Mouse (Mus musculus): ENCODE results near the gene Lnx2. TPM values are rescaled to one million over a fixed set of nuclear protein-coding genes. Genes with fewer than 3 reads are reported as not detected.

Lnx2 gene
- polyA plus RNA-seq, 1 experiment from 2014 or later, result 12.4 TPM

- Histone ChIP-seq H3K4me2 (ENCODE audit: low read length) (no peak overlapping the region), H3K27ac (no peak overlapping the region), H3K36me3 (ENCODE audit: insufficient read depth, low read length) (no peaks in the 10 kb centered on the region), H3K4me1 (replicated peaks; ENCODE audit: insufficient read depth, low read length) (0 out of 2 replicates have a peak, but pooled peaks cover 3% of the 10 kb centered on the region), H3K9me3 (replicated peaks; ENCODE audit: low read length) (no peaks in the 10 kb centered on the region), H3K9ac (ENCODE audit: low read depth, low read length) (no peak overlapping the region), H3K27me3 (ENCODE audit: insufficient read depth, low read length) (no peaks in the 10 kb centered on the region), H3K4me3 (replicated peaks; ENCODE audit: low read depth, low read length) (no peak overlapping the region)
- TF ChIP-seq CTCF (IDR thresholded peaks at IDR 0.05; ENCODE audit: low read depth), result no peak
- WGBS, result 83% methylated on average over 9 of the region's 9 CpGs
- no peak for ATAC-seq (replicated peaks; ENCODE audit: low FRiP score, low read depth)
- DNase-seq (ENCODE audit: low spot score), result no peak
These were observed 9.0 kb upstream of the Lnx2 start for GRCm38 (mm10) chr5:147085201-147085894.

DNA sequence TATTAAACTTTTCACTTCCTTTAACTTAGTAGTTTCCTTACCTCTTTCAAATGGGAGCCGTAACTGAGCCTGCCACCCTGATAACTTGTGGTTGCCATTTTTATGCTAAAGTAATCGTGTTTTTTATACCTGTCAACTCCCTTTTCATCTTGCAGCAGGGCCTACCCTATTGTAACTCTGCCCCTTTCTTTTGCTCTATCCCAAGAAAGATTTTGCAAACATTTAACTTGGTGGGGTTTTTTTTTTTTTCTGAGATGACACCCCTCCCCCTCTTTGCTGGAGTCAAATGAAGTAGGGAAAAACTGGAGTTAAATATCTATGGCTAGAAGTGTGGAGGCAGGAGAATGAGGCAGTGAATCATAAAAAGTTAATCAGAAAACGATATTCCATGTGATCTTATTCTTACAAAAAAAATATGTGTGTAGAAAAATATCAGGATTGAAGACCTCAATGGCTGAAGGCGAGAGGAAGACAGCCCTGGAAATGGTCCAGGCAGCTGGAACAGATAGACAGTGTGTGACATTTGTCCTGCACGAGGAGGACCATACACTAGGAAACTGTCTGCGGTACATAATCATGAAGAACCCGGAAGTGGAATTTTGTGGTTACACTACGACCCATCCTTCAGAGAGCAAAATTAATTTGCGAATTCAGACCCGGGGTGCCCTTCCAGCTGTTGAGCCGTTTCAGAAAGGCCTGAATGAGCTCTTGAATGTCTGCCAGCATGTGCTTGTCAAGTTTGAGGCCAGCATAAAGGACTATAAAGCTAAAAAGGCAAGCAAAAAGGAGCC lies 1.9 kb upstream of the Lnx2 start:
- Histone ChIP-seq H3K36me3 (ENCODE audit: insufficient read depth, low read length) (no peaks in the 10 kb centered on the region), H3K9ac (ENCODE audit: low read depth, low read length) (peak overlapping the region; percentile 70), H3K9me3 (replicated peaks; ENCODE audit: low read length) (no peaks in the 10 kb centered on the region), H3K27me3 (ENCODE audit: insufficient read depth, low read length) (no peaks in the 10 kb centered on the region), H3K27ac (peak overlapping the region; percentile 91), H3K4me3 (replicated peaks; ENCODE audit: low read depth, low read length) (peak overlapping the region; percentile 79), H3K4me1 (replicated peaks; ENCODE audit: insufficient read depth, low read length) (peaks cover 11% of the 10 kb centered on the region), H3K4me2 (ENCODE audit: low read length) (peak overlapping the region; percentile 90)
- no peak for TF ChIP-seq CTCF (IDR thresholded peaks at IDR 0.05; ENCODE audit: low read depth)
- no peak for ATAC-seq (replicated peaks; ENCODE audit: low FRiP score, low read depth)
- 39% methylated on average over 11 of the region's 11 CpGs for WGBS
- DNase-seq (ENCODE audit: low spot score), result peak; percentile 65

DNA sequence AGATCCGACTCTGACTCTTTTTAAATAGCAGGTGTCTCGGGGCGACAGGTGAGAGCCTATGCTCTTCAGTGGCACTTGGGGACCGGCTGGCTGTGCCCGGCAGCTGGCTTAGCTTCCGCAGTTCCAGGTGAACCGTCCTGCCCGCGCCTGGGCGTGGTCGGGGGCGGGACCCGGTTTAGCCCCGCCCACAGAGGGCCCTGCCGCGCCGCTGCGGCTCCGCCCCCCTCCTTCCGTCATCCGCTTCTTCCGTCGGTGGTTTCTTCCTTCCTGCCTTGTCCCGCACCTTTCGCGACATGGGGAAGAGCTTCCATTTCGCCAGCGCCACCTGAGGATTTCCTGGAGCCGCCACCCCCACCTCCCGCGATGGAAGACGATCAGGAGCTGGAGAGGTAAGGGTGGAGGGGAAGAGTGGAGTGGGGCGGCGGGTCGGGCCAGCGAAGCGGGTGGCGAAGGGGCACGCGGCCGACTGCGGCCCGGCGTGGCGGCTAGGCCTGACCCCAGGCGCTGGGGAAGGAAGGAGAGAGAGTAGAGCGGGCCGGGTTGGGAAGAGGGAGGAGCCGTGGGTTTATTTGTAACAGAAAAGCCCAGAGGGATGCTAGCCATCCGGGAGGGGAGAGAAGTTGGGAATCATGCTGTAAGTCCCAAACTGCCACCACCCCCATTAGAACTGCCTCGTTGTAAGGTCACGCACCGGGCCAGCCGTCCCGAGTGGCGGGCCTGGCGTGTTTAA lies 1.1 kb upstream of the Lnx2 start:
- peak; percentile 65 for ATAC-seq (replicated peaks; ENCODE audit: low FRiP score, low read depth)
- H3K4me3 ChIP-seq (replicated peaks; ENCODE audit: low read depth, low read length), result peak overlapping the region; percentile 79
- no peaks in the 10 kb centered on the region for H3K9me3 ChIP-seq (replicated peaks; ENCODE audit: low read length)
- H3K27me3 ChIP-seq (ENCODE audit: insufficient read depth, low read length), result no peaks in the 10 kb centered on the region
- peak overlapping the region; percentile 70 for H3K9ac ChIP-seq (ENCODE audit: low read depth, low read length)
- peak overlapping the region; percentile 90 for H3K4me2 ChIP-seq (ENCODE audit: low read length)
- TF ChIP-seq CTCF (IDR thresholded peaks at IDR 0.05; ENCODE audit: low read depth), result no peak
- DNase-seq (ENCODE audit: low spot score), result peak; percentile 94
- peaks cover 11% of the 10 kb centered on the region for H3K4me1 ChIP-seq (replicated peaks; ENCODE audit: insufficient read depth, low read length)
- H3K36me3 ChIP-seq (ENCODE audit: insufficient read depth, low read length), result no peaks in the 10 kb centered on the region
- under 1% methylated on average over 57 of the region's 57 CpGs for WGBS
- H3K27ac ChIP-seq, result peak overlapping the region; percentile 91

DNA sequence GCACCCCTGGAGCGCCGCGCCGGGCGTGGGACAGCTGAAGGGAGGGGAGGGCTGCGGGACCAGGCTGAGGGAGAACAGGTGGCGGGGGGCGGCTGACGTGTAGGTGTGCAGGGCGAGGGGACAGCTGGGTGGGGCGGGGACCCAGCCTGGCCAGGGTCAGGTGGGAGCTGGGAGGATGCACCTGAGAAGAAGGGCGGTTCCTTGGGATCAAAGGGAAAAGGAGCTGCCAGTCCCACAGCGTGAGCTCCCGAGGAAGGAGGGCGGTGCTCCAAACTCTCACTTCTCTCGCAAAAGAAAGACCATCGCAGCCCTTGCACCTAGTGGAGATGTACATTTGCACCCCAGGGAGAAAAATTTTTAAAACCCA lies 396 bp upstream of the Lnx2 start, which contains the start of gene Polr1d:
Polr1d (plus strand) TSS at position 252 of the 367 bp plus-strand sequence.
- no peaks in the 10 kb centered on the region for H3K36me3 ChIP-seq (ENCODE audit: insufficient read depth, low read length)
- peak within 1 kb of the TSS; percentile 83 for H3K9ac ChIP-seq (ENCODE audit: low read depth, low read length)
- H3K9me3 ChIP-seq (replicated peaks; ENCODE audit: low read length), result no peaks in the 10 kb centered on the region
- H3K27me3 ChIP-seq (ENCODE audit: insufficient read depth, low read length), result no peaks in the 10 kb centered on the region
- DNase-seq (ENCODE audit: low spot score) (peak; percentile 55), ATAC-seq (replicated peaks; ENCODE audit: low FRiP score, low read depth) (peak; percentile 76)
- H3K27ac ChIP-seq, result peak within 1 kb of the TSS; percentile 91
- no peak for TF ChIP-seq CTCF (IDR thresholded peaks at IDR 0.05; ENCODE audit: low read depth)
- WGBS, result 1% methylated on average over 16 of the region's 17 CpGs
- H3K4me1 ChIP-seq (replicated peaks; ENCODE audit: insufficient read depth, low read length), result peaks cover 11% of the 10 kb centered on the region
- H3K4me3 ChIP-seq (replicated peaks; ENCODE audit: low read depth, low read length), result peak within 1 kb of the TSS; percentile 79
- peak within 1 kb of the TSS; percentile 90 for H3K4me2 ChIP-seq (ENCODE audit: low read length)

DNA sequence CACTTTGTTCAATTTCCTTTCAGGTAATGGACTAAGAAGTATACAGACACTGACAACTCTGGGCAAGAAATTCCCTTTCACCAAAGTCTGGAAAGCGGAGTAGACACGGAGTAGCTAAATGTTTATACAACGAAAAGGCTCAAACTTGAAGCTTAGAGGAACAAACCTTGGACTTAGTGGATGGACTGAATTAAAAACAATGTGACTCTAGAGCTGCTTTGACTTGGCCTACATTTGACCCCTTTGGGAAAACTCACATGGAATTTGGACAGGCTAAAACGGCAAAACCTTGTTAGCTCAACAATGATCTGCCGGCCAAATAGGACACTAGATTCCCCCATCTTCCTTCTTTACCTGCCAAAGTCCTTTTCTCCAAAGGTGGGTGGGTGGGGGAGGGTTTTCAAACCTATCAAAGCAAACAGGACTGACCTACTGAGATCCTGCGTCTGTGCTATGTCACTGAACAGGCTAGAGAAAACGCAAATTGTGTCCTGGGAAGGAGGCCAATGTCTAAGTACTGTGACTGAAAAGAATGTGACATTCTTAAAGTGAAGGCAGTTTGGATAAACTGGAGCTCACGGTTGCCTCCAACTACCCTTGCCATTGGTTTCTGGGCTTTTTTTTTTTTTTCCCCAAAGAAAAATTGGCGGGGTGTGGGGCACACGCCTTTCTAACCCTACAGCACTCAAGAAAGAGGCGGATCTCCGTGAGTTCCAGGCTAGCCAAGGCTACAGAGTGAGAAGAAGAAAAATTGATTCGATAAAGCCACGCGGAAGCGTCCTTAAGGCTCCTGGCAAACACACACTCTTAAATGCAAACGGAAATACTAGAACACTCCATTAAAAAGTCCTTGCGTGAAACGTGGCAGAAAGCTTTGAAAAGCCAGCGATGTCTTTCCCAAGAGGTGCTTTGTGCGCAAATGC lies 1.0 kb downstream of the Lnx2 start:
- 13% methylated on average over 21 of the region's 21 CpGs for WGBS
- ATAC-seq (replicated peaks; ENCODE audit: low FRiP score, low read depth) (no peak), DNase-seq (ENCODE audit: low spot score) (peak; percentile 80)
- TF ChIP-seq CTCF (IDR thresholded peaks at IDR 0.05; ENCODE audit: low read depth), result no peak
- Histone ChIP-seq H3K9ac (ENCODE audit: low read depth, low read length) (peak overlapping the region; percentile 83), H3K4me1 (replicated peaks; ENCODE audit: insufficient read depth, low read length) (peaks cover 11% of the 10 kb centered on the region), H3K27me3 (ENCODE audit: insufficient read depth, low read length) (no peaks in the 10 kb centered on the region), H3K27ac (peak overlapping the region; percentile 88), H3K9me3 (replicated peaks; ENCODE audit: low read length) (no peaks in the 10 kb centered on the region), H3K36me3 (ENCODE audit: insufficient read depth, low read length) (no peaks in the 10 kb centered on the region), H3K4me2 (ENCODE audit: low read length) (peak overlapping the region; percentile 90), H3K4me3 (replicated peaks; ENCODE audit: low read depth, low read length) (peak overlapping the region; percentile 79)
